Mouse (Mus musculus) liver, embryonic 11.5 days (tissue): Measurements from ENCODE around the gene Krtap13-1. TPM values are rescaled to one million over a fixed set of nuclear protein-coding genes. Genes with fewer than 3 reads are reported as not detected.
"Not testable (repeated sequence)": the region's sequence is repeated elsewhere in the genome, so short reads cannot be mapped to it uniquely, and the experiment has no call there.

Source experiments
- ATAC-seq: fragments of 200-750 bp; cut with Nextera tagmentation; replicated peaks from 2 replicates; pipeline ENCODE4 v1.8.0; 2017; ENCODE audit warnings: moderate number of reproducible peaks, mild to moderate bottlenecking, moderate TSS enrichment, moderate library complexity; ENCODE audit not compliant: low FRiP score
- DNase-seq: peaks from one replicate; pipeline ENCODE4 v3.0.0-alpha.2; 2017; ENCODE audit warnings: low spot score
- H3K27ac ChIP-seq: fragments of 300-500 bp; sonication (generic); 2 replicates; pipeline ENCODE4 v1.5.1; 2014; ENCODE audit warnings: mild to moderate bottlenecking, low read depth, low read length, control low read depth
- H3K27me3 ChIP-seq: fragments of 300-500 bp; sonication (generic); replicated peaks from 2 replicates; pipeline ENCODE4 v1.6.1; 2014; ENCODE audit warnings: low read length, mixed read lengths; ENCODE audit not compliant: control insufficient read depth, insufficient read depth
- H3K36me3 ChIP-seq: fragments of 300-500 bp; sonication (generic); 2 replicates; pipeline ENCODE4 v1.6.1; 2014; ENCODE audit warnings: mild to moderate bottlenecking, low read length, moderate library complexity, mixed read lengths; ENCODE audit not compliant: control insufficient read depth, insufficient read depth
- H3K4me1 ChIP-seq: fragments of 300-500 bp; sonication (generic); replicated peaks from 2 replicates; pipeline ENCODE4 v1.6.1; 2014; ENCODE audit warnings: low read length, mixed read lengths; ENCODE audit not compliant: control insufficient read depth, insufficient read depth
- H3K4me2 ChIP-seq: fragments of 300-500 bp; sonication (generic); 2 replicates; pipeline ENCODE4 v1.6.1; 2014; ENCODE audit warnings: mild to moderate bottlenecking, control low read depth, moderate library complexity
- H3K4me3 ChIP-seq: fragments of 300-500 bp; sonication (generic); 2 replicates; pipeline ENCODE4 v1.5.1; 2014; ENCODE audit warnings: low read depth, low read length, control low read depth
- H3K9ac ChIP-seq: fragments of 300-500 bp; sonication (generic); 2 replicates; pipeline ENCODE4 v1.6.1; 2014; ENCODE audit warnings: low read depth, low read length, control low read depth
- H3K9me3 ChIP-seq: fragments of 300-500 bp; sonication (generic); 2 replicates; pipeline ENCODE4 v1.6.1; 2016; ENCODE audit warnings: low read length, inconsistent platforms, mixed read lengths; ENCODE audit not compliant: control insufficient read depth
- WGBS: fragments of 180-500 bp; shearing (Covaris S2); extraction: QIAGEN DNeasy Blood & Tissue Kit; methylation state at CpG from one replicate; pipeline ENCODE4 v1.1.7; 2014; 5-methylcytosine and 5-hydroxymethylcytosine counted together
- polyA plus RNA-seq: library from polyadenylated mRNA; unstranded; fragments of >200 nt; fragmentation: Nextera tagmentation; extraction: Ambion mirVana; gene quantifications from 2 replicates; pipeline ENCODE4 v1.2.1, GENCODE M21; 2014

Gene Krtap13-1
- polyA plus RNA-seq, 1 experiment from 2014 or later, result not detected

GRCm38 (mm10) chr16:88720031-88720430 is 8.6 kb upstream of the Krtap13-1 start:
- Histone ChIP-seq H3K36me3 (no peaks in the 10 kb centered on the region), H3K4me3 (no peak overlapping the region), H3K4me1 (no peaks in the 10 kb centered on the region), H3K9ac (no peak overlapping the region), H3K27me3 (no peaks in the 10 kb centered on the region), H3K4me2 (no peak overlapping the region), H3K9me3 (no peaks in the 10 kb centered on the region), H3K27ac (no peak overlapping the region)
- 48% methylated on average over 1 of the region's 1 CpGs for WGBS
- ATAC-seq, result no peak
- DNase-seq, result no peak

DNA sequence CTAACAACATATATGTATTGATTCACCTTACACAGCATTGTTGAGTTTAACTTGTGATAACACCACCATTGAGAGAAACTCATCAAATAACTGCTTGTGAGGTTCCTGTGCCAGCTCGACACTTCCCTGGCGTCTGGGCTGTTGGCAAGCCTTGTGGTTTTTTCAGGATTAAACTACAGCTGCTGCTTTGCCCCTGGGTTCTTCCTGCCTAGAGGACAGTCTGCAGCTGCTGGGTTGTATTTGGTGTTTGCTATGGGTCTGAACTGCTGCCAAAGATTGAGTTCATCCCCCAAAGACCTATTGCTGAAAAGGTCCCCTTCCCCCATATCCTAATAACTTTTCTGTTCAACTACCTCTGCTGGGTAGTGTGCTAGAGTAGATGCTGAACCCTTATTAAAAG is 6.7 kb downstream of the Krtap13-1 start:
- H3K4me2 ChIP-seq, result no peak overlapping the region
- no peaks in the 10 kb centered on the region for H3K9me3 ChIP-seq
- DNase-seq (no peak), ATAC-seq (no peak)
- no peaks in the 10 kb centered on the region for H3K36me3 ChIP-seq
- WGBS, result 62% methylated on average over 2 of the region's 2 CpGs
- H3K4me3 ChIP-seq, result no peak overlapping the region
- H3K27ac ChIP-seq, result no peak overlapping the region
- no peaks in the 10 kb centered on the region for H3K27me3 ChIP-seq
- H3K4me1 ChIP-seq, result no peaks in the 10 kb centered on the region
- H3K9ac ChIP-seq, result no peak overlapping the region

DNA sequence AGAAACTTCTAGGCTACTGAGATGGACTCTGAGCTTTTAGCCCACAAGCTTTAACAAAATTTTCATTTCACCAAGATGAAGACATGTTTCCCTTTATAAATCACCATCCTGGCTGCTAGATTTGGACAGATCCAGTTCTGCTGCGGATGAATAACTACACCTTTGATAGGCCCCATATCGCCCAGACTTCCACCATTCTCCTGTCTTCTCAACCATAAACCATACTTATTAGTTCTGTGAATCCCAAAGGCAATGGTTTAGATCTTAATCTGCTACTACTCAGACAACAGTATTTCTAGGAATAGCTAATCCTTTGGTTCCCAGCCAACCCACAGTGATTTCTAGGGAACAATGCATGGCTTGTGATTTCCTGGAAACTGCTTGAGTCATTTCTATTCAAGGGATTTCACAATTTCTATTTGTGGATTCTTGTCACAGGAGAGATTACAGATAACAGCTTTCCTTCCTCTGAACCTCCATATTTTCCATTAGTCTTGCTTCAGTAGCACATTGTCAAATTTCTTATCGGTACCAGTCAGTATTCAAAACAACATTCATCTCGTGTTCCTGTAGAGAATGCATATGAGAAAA is 16.2 kb downstream of the Krtap13-1 start:
- DNase-seq, result no peak
- Histone ChIP-seq H3K27me3 (no peaks in the 10 kb centered on the region), H3K27ac (no peak overlapping the region), H3K9ac (no peak overlapping the region), H3K4me3 (no peak overlapping the region), H3K9me3 (no peaks in the 10 kb centered on the region), H3K36me3 (no peaks in the 10 kb centered on the region), H3K4me1 (no peaks in the 10 kb centered on the region), H3K4me2 (no peak overlapping the region)
- ATAC-seq, result no peak
- WGBS, result 72% methylated on average over 4 of the region's 4 CpGs

- Histone ChIP-seq H3K36me3 (no peaks in the 10 kb centered on the region), H3K9ac (no peak overlapping the region), H3K4me3 (no peak overlapping the region), H3K27ac (no peak overlapping the region), H3K9me3 (no peaks in the 10 kb centered on the region), H3K27me3 (no peaks in the 10 kb centered on the region), H3K4me2 (no peak overlapping the region), H3K4me1 (no peaks in the 10 kb centered on the region)
- ATAC-seq (no peak), DNase-seq (no peak)
- WGBS, result 76% methylated on average over 4 of the region's 4 CpGs
Measured at GRCm38 (mm10) chr16:88747943-88748342, 19.3 kb downstream of the Krtap13-1 start.

- not testable (repeated sequence) for H3K4me2 ChIP-seq, H3K4me1 ChIP-seq, H3K9ac ChIP-seq, H3K9me3 ChIP-seq, H3K27me3 ChIP-seq, H3K27ac ChIP-seq, H3K4me3 ChIP-seq, ATAC-seq, DNase-seq, H3K36me3 ChIP-seq
- 82% methylated on average over 3 of the region's 3 CpGs for WGBS
Measured at GRCm38 (mm10) chr16:88751535-88751934, 22.9 kb downstream of the Krtap13-1 start, which contains the start of gene Krtap13. Krtap13 (minus strand) TSS chr16:88751635.

GRCm38 (mm10) chr16:88758547-88758946 is 29.9 kb downstream of the Krtap13-1 start, which contains the start of gene 2310034C09Rik:
2310034C09Rik (plus strand) TSS chr16:88758847.
- H3K4me2 ChIP-seq, H3K36me3 ChIP-seq, H3K4me1 ChIP-seq, H3K27ac ChIP-seq, DNase-seq, ATAC-seq, H3K9me3 ChIP-seq, H3K9ac ChIP-seq, H3K27me3 ChIP-seq, H3K4me3 ChIP-seq: not testable (repeated sequence)
- WGBS, result 85% methylated on average over 3 of the region's 3 CpGs

GRCm38 (mm10) chr16:88774106-88774505 is 45.4 kb downstream of the Krtap13-1 start, which contains the start of gene 2310057N15Rik:
2310057N15Rik (minus strand) TSS chr16:88774206.
- no peak within 1 kb of the TSS for H3K9ac ChIP-seq
- no peak within 1 kb of the TSS for H3K4me3 ChIP-seq
- H3K36me3 ChIP-seq, result no peaks in the 10 kb centered on the region
- no peak for DNase-seq
- H3K9me3 ChIP-seq, result no peaks in the 10 kb centered on the region
- H3K27me3 ChIP-seq, result no peaks in the 10 kb centered on the region
- no peak within 1 kb of the TSS for H3K4me2 ChIP-seq
- no peak for ATAC-seq
- 76% methylated on average over 2 of the region's 2 CpGs for WGBS
- H3K4me1 ChIP-seq, result no peaks in the 10 kb centered on the region
- H3K27ac ChIP-seq, result no peak within 1 kb of the TSS

DNA sequence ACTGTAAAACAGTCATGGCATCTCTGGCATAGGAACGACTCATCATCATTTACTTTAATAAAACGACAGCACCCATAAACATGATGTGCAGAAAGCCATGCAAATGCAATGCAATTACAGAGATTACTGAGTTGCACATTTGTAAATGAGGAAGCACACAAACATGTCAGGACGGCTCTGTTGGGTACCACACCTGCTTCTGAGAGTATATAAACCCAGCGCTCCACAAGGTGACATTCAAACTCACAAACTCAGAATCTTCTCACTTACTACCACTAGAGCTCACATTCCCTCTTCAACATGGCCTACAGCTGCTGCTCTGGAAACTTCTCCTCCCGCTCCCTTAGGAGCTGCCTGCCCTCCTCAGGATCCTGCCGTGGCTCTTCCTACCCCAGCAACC is 48.9 kb downstream of the Krtap13-1 start, which contains the start of gene Gm5965:
Gm5965 (plus strand) TSS at position 301 of the 400 bp plus-strand sequence.
- 81% methylated on average over 5 of the region's 6 CpGs for WGBS
- no peaks in the 10 kb centered on the region for H3K36me3 ChIP-seq
- H3K27me3 ChIP-seq, result no peaks in the 10 kb centered on the region
- no peak within 1 kb of the TSS for H3K4me2 ChIP-seq
- H3K4me3 ChIP-seq, result no peak within 1 kb of the TSS
- no peak for DNase-seq
- no peak within 1 kb of the TSS for H3K27ac ChIP-seq
- H3K9me3 ChIP-seq, result no peaks in the 10 kb centered on the region
- H3K4me1 ChIP-seq, result no peaks in the 10 kb centered on the region
- ATAC-seq, result no peak
- H3K9ac ChIP-seq, result no peak within 1 kb of the TSS
